Mouse (Mus musculus): Measurements from ENCODE around the gene Catsperz. TPM values are rescaled to one million over a fixed set of nuclear protein-coding genes. Genes with fewer than 3 reads are reported as not detected.

The Catsperz gene
- polyA plus RNA-seq, 1 experiment from 2014 or later, result 0.80 TPM

GRCm38 (mm10) chr19:6955424-6955823, 30.2 kb upstream of the Catsperz start:
- H3K9ac ChIP-seq, result no peak overlapping the region
- H3K27me3 ChIP-seq (replicated peaks), result no peaks in the 10 kb centered on the region
- WGBS (ENCODE audit: insufficient replicate concordance), result 81% methylated on average over 7 of the region's 7 CpGs
- peaks cover 69% of the 10 kb centered on the region for H3K36me3 ChIP-seq
- H3K4me1 ChIP-seq, result peaks cover 30% of the 10 kb centered on the region
- no peak overlapping the region for H3K27ac ChIP-seq
- H3K9me3 ChIP-seq (replicated peaks), result no peaks in the 10 kb centered on the region
- no peak for ATAC-seq
- no peak overlapping the region for H3K4me3 ChIP-seq
- H3K4me2 ChIP-seq, result no peak overlapping the region

DNA sequence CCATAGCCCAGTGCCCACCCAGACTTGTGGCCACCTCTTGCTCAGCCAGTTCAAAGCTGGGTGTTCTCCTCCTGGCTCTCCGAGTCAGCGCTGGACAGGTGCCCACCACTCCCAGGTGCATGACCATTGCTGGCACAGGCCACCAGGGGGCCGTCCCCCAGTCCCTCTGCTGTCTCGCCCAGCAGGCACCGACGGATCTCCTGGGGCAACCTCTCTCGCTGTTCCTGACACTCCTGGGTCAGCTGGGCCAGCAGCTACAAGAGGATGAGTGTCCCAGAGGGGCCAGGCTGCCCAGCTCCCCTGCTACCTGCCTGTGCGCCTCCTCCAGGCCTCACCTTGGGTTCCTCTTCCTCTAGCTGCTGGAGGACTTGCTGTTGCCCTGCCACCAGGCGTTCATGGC, 28.9 kb upstream of the Catsperz start:
- Histone ChIP-seq H3K9ac (no peak overlapping the region), H3K36me3 (peaks cover 55% of the 10 kb centered on the region), H3K4me3 (no peak overlapping the region), H3K27me3 (replicated peaks) (no peaks in the 10 kb centered on the region), H3K27ac (0 out of 2 replicates have a peak overlapping the region, but pooled peaks have one; percentile 2), H3K9me3 (replicated peaks) (no peaks in the 10 kb centered on the region), H3K4me1 (peaks cover 44% of the 10 kb centered on the region), H3K4me2 (no peak overlapping the region)
- 67% methylated on average over 9 of the region's 9 CpGs for WGBS (ENCODE audit: insufficient replicate concordance)
- no peak for ATAC-seq

DNA sequence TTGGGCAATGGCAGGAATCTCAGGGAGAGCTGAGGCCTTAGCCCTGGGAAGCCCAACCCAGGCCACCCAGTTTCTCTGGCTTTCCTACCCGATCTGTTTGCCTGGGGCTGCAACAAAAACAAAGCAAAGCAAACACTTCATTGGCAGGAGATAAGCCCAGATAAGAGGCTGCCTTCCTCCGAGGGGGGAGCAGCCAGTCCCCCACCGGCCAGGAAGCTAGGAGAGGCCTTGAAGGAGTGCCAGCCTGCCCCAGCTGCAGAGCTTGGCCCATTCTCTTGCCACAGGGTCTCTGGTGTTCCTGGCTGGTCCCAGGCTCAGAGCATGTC, 27.5 kb upstream of the Catsperz start:
- Histone ChIP-seq H3K4me1 (peaks cover 50% of the 10 kb centered on the region), H3K9ac (peak overlapping the region; percentile 81), H3K27ac (peak overlapping the region; percentile 93), H3K9me3 (replicated peaks) (no peaks in the 10 kb centered on the region), H3K27me3 (replicated peaks) (no peaks in the 10 kb centered on the region), H3K36me3 (peaks cover 45% of the 10 kb centered on the region), H3K4me3 (peak overlapping the region; percentile 70), H3K4me2 (peak overlapping the region; percentile 99)
- WGBS (ENCODE audit: insufficient replicate concordance), result 1% methylated on average over 3 of the region's 3 CpGs
- ATAC-seq, result peak; percentile 5; the same call in 1 of the 2 replicates

- H3K4me2 ChIP-seq, result peak overlapping the region; percentile 99
- peaks cover 40% of the 10 kb centered on the region for H3K36me3 ChIP-seq
- no peaks in the 10 kb centered on the region for H3K9me3 ChIP-seq (replicated peaks)
- WGBS (ENCODE audit: insufficient replicate concordance), result 2% methylated on average over 31 of the region's 31 CpGs
- H3K27ac ChIP-seq, result peak overlapping the region; percentile 93
- peak overlapping the region; percentile 81 for H3K9ac ChIP-seq
- peak; percentile 31 for ATAC-seq
- peaks cover 51% of the 10 kb centered on the region for H3K4me1 ChIP-seq
- no peaks in the 10 kb centered on the region for H3K27me3 ChIP-seq (replicated peaks)
- peak overlapping the region; percentile 70 for H3K4me3 ChIP-seq
Measured at GRCm38 (mm10) chr19:6951994-6952711, 27.0 kb upstream of the Catsperz start.

DNA sequence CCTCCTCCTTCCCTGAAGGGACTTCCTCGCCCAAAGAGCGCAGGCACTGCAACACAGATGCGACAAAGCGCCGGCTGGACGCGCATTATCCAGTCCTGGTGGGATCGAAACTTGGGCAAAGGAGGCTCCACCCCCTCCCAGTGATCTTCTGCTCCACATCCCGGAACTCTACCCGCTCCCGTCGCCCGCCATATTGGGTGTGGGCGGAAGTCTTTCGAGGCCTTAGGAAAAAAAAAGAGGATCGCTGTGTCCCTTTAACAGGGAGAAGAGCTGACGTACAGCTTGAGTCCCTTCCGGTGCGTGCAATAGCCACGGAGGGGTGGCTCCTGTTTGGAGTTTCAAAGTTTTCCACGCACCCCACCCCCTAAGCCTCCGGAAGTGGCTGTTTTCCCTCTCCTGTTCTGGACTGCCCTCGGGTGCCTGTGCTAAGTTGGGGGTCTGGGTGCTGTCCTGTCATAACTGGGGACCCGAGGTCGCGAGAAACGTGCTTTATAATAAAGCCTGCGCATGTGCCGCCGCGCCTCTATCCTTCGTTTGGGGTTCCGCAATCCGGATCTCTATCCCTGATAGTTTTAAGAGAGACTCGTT, 26.3 kb upstream of the Catsperz start:
- WGBS (ENCODE audit: insufficient replicate concordance), result under 1% methylated on average over 35 of the region's 35 CpGs
- H3K4me2 ChIP-seq, result peak overlapping the region; percentile 99
- peaks cover 37% of the 10 kb centered on the region for H3K36me3 ChIP-seq
- peak overlapping the region; percentile 70 for H3K4me3 ChIP-seq
- H3K9ac ChIP-seq, result peak overlapping the region; percentile 81
- no peaks in the 10 kb centered on the region for H3K27me3 ChIP-seq (replicated peaks)
- peak overlapping the region; percentile 93 for H3K27ac ChIP-seq
- H3K9me3 ChIP-seq (replicated peaks), result no peaks in the 10 kb centered on the region
- peak; percentile 71 for ATAC-seq
- H3K4me1 ChIP-seq, result peaks cover 51% of the 10 kb centered on the region

DNA sequence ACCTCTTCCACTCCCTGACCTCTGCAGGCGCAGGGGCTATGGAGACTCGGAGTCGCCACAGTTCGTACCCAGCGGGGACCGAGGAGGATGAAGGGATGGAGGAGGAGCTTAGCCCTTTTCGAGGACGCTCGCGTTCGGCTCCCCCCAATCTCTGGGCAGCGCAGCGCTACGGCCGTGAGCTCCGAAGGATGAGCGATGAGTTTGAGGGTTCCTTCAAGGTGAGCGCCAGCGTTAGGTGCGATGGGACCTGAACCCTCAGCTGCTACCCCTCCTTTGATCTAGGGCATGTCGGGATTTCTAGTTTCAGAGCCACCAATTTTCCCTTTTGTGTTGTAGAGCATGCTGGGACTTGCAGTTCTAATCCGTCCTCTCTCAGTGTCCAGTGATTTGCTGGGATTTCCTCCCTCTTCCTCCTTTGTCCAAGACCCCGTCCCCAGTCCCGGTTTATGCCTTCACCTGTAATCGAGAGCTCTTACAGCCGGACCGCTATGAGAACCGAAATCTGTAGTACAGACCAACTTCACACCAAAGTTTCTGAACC, 25.5 kb upstream of the Catsperz start:
- H3K4me1 ChIP-seq, result peaks cover 51% of the 10 kb centered on the region
- H3K4me2 ChIP-seq, result peak overlapping the region; percentile 99
- ATAC-seq, result peak; percentile 31
- no peaks in the 10 kb centered on the region for H3K27me3 ChIP-seq (replicated peaks)
- peak overlapping the region; percentile 81 for H3K9ac ChIP-seq
- under 1% methylated on average over 28 of the region's 28 CpGs for WGBS (ENCODE audit: insufficient replicate concordance)
- H3K27ac ChIP-seq, result peak overlapping the region; percentile 93
- H3K9me3 ChIP-seq (replicated peaks), result no peaks in the 10 kb centered on the region
- H3K4me3 ChIP-seq, result peak overlapping the region; percentile 70
- peaks cover 37% of the 10 kb centered on the region for H3K36me3 ChIP-seq

- Histone ChIP-seq H3K27ac (no peak overlapping the region; the same call in 1 of the 2 replicates), H3K4me2 (peak overlapping the region; percentile 99), H3K4me1 (peaks cover 51% of the 10 kb centered on the region), H3K9me3 (replicated peaks) (no peaks in the 10 kb centered on the region), H3K9ac (no peak overlapping the region), H3K4me3 (peak overlapping the region; percentile 70), H3K27me3 (replicated peaks) (no peaks in the 10 kb centered on the region), H3K36me3 (peaks cover 36% of the 10 kb centered on the region)
- no peak for ATAC-seq
- 63% methylated on average over 5 of the region's 5 CpGs for WGBS (ENCODE audit: insufficient replicate concordance)
Measured at GRCm38 (mm10) chr19:6949951-6950350, 24.8 kb upstream of the Catsperz start.

DNA sequence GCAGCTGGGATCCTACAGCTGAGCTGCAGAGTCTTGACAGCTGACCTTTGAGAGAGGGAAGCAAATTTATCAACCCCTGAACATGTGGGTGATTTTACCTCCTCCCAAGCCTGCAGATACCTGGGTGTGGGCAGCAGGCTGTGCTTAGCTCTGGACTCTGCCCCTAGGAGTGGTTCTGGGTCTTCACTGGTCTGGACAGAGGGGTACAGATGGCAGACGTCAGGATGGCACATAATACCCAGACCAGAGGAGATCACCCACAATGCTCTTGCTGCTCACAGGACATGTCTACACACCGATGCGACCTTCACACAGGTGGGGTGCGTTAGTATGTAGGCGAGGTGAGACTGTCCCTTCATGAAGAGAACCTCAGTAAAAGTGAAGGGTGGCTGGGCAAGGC, 24.4 kb upstream of the Catsperz start:
- 84% methylated on average over 5 of the region's 5 CpGs for WGBS (ENCODE audit: insufficient replicate concordance)
- H3K9me3 ChIP-seq (replicated peaks), result no peaks in the 10 kb centered on the region
- H3K9ac ChIP-seq, result no peak overlapping the region
- no peak for ATAC-seq
- H3K27me3 ChIP-seq (replicated peaks), result no peaks in the 10 kb centered on the region
- 0 out of 2 replicates have a peak overlapping the region, but pooled peaks have one; percentile 99 for H3K4me2 ChIP-seq
- H3K4me1 ChIP-seq, result peaks cover 51% of the 10 kb centered on the region
- peaks cover 36% of the 10 kb centered on the region for H3K36me3 ChIP-seq
- no peak overlapping the region for H3K27ac ChIP-seq
- H3K4me3 ChIP-seq, result no peak overlapping the region

- WGBS (ENCODE audit: insufficient replicate concordance), result 69% methylated on average over 4 of the region's 4 CpGs
- peaks cover 53% of the 10 kb centered on the region for H3K4me1 ChIP-seq
- H3K27ac ChIP-seq, result peak overlapping the region; percentile 31; the same call in 1 of the 2 replicates
- peaks cover 28% of the 10 kb centered on the region for H3K36me3 ChIP-seq
- no peaks in the 10 kb centered on the region for H3K9me3 ChIP-seq (replicated peaks)
- H3K4me3 ChIP-seq, result no peak overlapping the region
- no peak overlapping the region for H3K9ac ChIP-seq
- no peak overlapping the region for H3K4me2 ChIP-seq
- no peak for ATAC-seq
- H3K27me3 ChIP-seq (replicated peaks), result no peaks in the 10 kb centered on the region
Measured at GRCm38 (mm10) chr19:6948186-6948585, 23.0 kb upstream of the Catsperz start.

GRCm38 (mm10) chr19:6947742-6948141, 22.6 kb upstream of the Catsperz start:
- no peak for ATAC-seq
- Histone ChIP-seq H3K27me3 (replicated peaks) (no peaks in the 10 kb centered on the region), H3K9me3 (replicated peaks) (no peaks in the 10 kb centered on the region), H3K27ac (peak overlapping the region; percentile 31; the same call in 1 of the 2 replicates), H3K9ac (no peak overlapping the region), H3K4me3 (no peak overlapping the region), H3K36me3 (peaks cover 26% of the 10 kb centered on the region), H3K4me2 (no peak overlapping the region), H3K4me1 (peaks cover 53% of the 10 kb centered on the region)
- 53% methylated on average over 4 of the region's 4 CpGs for WGBS (ENCODE audit: insufficient replicate concordance)

DNA sequence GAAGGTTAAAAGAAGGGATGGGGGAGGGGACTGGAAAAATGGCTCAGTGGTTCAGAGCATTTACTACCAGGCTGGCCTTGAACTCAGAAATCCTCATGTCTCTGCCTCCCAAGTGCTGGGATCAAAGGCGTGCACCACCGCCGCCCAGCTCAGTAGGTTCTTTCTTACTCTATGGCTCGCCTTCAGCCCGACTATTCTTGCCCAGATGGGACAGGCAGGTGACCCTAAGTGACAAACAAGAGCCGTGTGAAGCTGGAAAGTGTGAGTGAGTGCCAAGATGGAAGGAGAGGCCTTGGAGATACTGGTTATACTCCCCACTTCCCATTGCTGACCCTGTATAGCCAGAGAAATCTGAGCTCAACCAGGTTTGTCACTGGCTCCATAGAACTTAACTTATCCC, 18.5 kb upstream of the Catsperz start:
- WGBS (ENCODE audit: insufficient replicate concordance), result 90% methylated on average over 6 of the region's 6 CpGs
- Histone ChIP-seq H3K9me3 (replicated peaks) (no peaks in the 10 kb centered on the region), H3K36me3 (peaks cover 26% of the 10 kb centered on the region), H3K4me3 (no peak overlapping the region), H3K27me3 (replicated peaks) (no peaks in the 10 kb centered on the region), H3K4me1 (peaks cover 37% of the 10 kb centered on the region), H3K27ac (no peak overlapping the region), H3K9ac (no peak overlapping the region), H3K4me2 (no peak overlapping the region)
- ATAC-seq, result no peak

GRCm38 (mm10) chr19:6942764-6943163, 17.6 kb upstream of the Catsperz start:
- ATAC-seq, result peak; percentile 14

More at GRCm38 (mm10) chr19:6942764-6943163, 17.6 kb upstream of the Catsperz start:
- Histone ChIP-seq H3K27ac (peak overlapping the region; percentile 94), H3K27me3 (replicated peaks) (peaks cover 8% of the 10 kb centered on the region), H3K4me2 (peak overlapping the region; percentile 98), H3K36me3 (peaks cover 22% of the 10 kb centered on the region), H3K4me1 (peaks cover 32% of the 10 kb centered on the region), H3K9ac (peak overlapping the region; percentile 86), H3K9me3 (replicated peaks) (no peaks in the 10 kb centered on the region), H3K4me3 (peak overlapping the region; percentile 88)
- WGBS (ENCODE audit: insufficient replicate concordance), result 21% methylated on average over 5 of the region's 5 CpGs

All from liver, embryonic 12.5 days (tissue).